Mouse (Mus musculus): ENCODE measurements around the gene Ercc4.

Ercc4 gene

DNA sequence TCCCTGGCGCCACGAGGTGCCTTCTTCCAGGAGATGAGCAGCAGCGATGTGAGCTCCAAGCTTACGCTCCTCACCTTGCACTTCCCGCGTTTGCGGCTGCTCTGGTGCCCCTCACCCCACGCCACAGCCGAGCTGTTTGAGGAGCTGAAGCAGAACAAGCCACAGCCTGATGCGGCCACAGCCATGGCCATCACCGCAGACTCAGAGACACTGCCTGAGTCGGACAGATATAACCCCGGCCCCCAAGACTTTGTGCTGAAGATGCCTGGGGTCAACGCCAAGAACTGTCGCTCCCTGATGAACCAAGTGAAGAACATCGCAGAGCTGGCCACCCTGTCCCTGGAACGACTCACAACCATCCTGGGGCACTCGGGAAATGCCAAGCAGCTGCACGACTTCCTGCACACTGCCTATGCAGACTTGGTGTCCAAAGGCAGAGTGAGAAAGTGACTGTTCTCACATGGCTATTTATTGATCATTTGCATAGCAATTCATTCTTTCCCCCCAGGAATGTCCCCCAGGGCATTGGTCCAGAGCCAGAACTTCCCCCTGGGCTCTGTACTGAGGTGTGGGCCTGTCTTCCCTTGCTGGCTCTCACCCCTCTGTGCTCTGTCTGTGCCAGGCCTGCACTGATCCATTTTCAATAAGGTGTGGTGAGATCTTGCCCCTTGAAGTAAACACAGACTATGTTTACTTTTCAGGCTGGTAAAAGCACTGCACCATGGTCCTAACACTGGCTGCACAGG lies 38.5 kb downstream of the Ercc4 start:
- no peak for DNase-seq (ENCODE audit: low read depth, low spot score)

DNA sequence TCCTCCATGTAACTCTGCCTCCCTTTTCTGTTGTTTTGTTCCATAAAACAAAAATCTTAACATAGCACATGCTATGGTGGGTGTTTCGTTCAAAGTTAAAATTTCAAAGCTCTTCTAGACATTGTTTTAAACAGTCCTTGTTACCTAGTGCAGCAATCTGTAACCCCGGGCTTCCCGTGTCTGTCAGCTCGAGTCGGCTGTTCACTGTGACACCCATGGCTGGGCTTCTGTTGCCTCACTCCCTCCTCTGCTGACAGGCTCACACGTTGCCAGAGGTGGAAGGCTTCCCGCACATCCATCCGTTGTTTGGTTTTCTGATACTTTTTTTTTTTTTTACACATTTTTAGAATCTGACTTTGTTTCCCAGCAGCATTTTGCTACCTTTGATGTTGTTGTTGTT lies 40.5 kb downstream of the Ercc4 start:
- no peak for DNase-seq (ENCODE audit: low read depth, low spot score)

GRCm38 (mm10) chr16:13150790-13151189 lies 41.3 kb downstream of the Ercc4 start:
- no peak for DNase-seq (ENCODE audit: low read depth, low spot score)

DNA sequence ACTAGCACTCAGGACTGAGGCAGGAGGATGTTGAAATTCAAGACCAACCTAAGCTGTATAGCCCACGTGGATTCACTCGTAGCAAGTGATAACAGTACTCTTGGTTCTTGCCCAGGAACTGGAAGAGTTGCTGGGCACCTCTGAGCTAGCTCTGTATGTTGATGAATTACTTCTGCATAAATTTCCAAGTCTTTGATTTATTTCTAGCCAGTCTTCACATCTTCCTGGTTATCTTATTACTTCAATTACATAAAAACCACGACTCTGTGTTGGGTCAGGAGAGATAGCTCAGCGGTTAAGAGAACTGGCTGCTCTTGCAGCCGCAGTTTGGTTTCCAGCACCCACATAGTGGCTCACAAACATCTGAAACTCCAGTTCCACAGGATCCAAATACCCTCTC lies 43.0 kb downstream of the Ercc4 start:
- DNase-seq (ENCODE audit: low read depth, low spot score): no peak

GRCm38 (mm10) chr16:13153215-13153614 lies 43.7 kb downstream of the Ercc4 start:
- no peak for DNase-seq (ENCODE audit: low read depth, low spot score)

DNA sequence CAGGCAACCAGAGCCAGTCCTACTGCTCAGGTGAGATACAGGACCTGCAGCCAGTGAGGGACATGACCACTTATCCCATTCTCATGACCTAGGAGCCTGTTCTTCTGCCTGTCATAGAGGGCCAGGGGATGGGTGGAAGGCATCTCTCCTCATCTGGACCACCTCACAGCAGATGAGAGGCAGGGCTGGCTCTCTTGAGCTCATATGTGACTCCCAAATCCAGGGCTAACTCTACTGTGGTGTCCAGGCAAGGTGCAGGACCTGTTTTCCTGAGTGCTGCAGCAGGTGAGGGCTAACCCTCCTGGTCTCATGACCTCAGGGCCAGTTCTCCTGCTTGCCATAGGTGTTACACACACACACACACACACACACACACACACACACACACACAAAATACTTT lies 44.9 kb downstream of the Ercc4 start:
- DNase-seq (ENCODE audit: low read depth, low spot score): no peak

DNA sequence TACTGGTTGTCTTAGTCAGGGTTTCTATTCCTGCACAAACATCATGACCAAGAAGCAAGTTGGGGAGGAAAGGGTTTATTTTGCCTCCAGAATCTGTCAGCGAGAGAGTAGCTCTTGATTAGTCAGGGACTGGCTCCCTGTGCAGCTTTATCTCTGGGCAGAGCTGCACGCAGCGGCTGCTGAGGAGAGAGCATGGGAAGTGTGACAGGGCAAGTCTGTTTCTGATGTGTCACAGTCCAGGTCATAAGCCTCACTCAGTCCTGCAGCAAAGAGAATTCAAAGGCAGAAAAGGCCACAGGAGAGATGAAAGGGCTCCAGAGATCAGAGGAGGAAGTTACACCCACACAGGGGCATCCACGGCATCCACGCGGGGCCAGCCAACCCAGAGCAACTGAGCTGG lies 47.8 kb downstream of the Ercc4 start:
- no peak for DNase-seq (ENCODE audit: low read depth, low spot score)

DNA sequence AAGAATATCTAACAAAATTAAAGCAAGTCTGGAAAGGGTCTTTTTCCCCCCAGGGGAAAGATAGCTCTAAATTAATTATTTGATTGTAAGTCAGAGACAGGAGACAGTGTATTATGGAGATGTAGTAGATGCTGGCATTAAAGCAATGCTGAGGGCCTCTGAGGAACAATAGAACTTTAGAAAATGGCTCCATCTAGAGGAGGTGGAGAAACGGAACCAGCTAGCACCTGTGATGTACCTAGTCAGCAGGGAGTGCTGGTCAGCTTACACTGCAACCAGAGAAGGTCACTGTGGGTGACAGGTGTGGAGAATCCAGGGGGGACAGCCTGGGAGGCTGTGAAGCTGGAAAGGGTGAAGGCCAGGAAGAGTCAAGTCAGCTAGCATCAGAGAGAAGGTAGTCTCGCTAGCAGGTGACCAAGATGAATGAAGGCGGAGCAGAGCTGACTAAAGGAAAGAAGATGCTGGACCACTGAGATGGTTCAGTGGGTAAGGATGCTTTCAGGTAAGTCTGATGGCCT lies 48.7 kb downstream of the Ercc4 start:
- DNase-seq (ENCODE audit: low read depth, low spot score): no peak

DNA sequence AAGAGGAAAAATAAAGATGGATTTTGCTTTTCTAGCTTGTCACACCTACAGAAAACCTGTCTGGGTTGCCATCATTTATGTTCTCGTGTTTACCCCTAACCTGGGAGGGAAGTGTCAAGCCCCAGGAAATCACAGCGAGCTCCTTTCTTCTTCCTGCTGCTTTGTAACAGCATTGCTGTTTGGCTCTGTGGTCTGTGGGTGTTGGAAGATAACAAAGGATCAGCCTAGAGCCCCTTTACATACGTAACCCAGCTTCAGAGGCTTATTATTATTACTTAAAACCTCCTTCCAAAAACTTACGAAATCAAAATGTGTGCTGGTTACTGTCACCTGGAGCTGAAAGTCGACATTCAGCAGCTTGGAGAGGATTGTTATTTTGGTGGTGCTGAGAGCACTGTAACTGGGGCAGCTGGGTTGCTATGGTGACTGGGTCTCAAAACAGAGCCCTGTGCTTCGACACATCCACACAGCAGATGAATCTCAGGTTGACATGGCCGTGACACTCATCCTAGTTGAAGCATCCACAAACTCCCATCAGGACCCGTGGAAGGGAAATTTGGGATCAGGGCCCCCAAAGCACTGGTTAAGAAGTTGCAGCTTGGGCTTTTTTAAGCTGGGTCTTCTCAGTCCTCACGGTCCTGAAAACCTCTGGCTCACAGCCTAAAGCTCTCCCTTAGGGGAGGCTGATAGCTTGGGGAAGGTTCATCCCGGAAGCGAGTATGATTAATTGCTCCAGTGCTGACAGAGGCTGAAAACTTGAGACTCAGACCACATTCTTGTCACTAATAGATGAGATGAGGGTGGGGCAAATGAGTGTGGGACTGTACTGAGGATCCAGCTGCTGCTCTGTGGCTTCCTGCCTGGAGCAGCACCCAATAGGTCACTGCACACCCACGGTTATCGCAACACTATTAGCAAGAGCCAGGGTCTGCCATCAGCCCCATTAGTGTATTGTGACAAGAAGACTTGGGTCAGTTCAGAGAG lies 49.7 kb downstream of the Ercc4 start:
- DNase-seq (ENCODE audit: low read depth, low spot score): no peak

DNA sequence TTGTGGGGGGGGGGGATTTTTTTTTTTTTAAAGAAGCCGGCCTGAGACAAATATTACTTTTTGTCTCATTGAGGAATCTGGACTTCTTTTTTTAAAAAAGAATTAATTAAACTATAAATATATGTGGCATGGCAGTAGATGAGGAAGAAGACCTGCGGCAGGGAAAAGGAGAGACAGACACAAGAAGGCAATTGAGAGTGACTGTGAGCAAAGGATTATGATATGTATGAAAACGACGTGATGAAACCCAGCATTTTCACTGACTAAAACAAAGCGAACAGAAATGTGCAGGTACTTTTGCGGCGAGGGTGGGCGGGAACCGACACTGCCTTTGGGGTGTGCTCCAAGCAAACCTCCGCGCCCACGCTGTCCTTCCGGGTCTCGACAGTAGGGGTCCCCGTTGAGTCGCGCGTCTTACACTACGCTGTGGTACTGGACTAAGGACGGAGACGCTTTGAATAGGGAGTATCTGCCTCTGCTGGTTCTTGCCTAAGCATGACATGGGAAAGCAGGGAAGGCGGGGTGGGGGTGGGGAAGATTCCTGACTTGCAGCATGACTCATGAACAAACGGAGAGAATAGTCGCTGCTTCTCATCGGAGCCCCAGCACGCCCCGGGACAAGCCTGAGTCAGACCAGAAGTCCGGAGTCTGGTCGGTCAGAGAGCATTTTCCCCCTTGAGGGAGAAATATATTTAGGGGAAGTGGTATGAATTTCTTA lies 50.6 kb downstream of the Ercc4 start:
- DNase-seq (ENCODE audit: low read depth, low spot score): no peak

DNA sequence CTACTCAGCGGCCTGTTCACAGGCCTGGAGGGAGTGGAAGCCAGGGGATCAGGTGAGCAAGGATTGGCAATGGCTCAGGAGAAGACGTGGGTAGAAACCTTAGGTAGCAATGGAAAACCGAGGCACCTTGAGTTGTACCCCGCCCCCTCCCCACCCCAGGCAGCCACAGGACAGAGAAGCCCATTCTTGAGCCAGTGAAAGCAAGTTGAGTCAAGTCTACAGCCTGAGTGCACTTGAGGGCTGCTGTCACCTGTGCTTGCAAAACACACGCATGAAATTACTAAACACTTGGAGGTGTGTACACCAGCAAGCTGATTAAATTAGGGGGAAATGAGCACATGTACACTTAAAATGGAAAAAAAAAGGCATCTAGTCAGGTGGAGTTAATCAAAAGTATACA lies 52.0 kb downstream of the Ercc4 start:
- no peak for DNase-seq (ENCODE audit: low read depth, low spot score)

DNA sequence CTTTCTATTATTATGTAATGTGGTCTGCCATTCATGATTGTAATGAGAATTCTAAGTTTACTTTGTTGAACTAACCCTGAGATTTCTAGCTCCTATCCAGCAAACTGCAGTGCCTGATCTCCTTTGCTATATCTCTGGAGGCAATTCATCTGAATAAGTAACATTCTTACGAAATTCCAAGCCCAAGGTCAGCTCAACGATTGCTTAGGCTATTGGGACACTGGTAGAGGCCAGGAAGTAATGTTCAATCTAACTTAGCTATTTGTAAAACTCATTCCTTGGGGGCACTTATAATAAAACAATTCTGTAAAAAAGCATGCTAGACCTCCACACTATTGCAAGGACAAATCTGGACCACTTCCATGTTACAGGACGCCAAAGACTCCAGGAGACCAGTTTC lies 58.2 kb downstream of the Ercc4 start:
- no peak for DNase-seq (ENCODE audit: low read depth, low spot score)

DNA sequence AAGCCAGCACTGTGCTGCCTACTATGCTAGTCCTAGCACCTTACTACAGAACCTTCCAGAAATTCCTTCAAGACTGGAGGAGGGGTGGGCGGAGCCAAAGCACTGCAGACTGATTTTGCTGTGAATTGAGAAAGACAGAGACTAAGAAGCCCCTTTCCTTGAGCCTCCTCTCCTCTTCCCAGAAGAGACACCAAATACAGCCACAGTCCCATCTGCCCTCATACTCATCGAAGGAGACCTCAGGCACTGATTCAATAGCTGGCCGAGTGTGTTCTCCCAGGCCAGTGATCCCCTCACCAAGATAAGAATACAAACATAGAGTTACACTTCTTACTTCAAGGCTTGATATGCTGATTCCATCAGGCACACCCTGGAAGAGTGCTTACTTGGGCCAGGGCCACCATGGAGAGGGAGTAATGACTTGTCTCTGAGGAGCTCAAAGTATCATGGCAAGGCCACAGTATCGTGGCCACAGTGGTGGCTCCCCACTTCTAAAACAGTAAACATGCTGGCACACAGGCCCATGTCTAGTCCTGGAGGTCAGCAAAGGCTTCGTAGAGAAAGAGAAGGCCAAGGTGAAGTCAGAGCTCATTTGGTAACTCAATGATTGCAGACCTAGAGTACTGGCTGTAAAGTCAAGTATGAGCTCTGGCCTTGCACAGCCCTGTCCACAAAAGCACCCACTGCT lies 63.7 kb downstream of the Ercc4 start:
- DNase-seq (ENCODE audit: low read depth, low spot score): no peak

DNA sequence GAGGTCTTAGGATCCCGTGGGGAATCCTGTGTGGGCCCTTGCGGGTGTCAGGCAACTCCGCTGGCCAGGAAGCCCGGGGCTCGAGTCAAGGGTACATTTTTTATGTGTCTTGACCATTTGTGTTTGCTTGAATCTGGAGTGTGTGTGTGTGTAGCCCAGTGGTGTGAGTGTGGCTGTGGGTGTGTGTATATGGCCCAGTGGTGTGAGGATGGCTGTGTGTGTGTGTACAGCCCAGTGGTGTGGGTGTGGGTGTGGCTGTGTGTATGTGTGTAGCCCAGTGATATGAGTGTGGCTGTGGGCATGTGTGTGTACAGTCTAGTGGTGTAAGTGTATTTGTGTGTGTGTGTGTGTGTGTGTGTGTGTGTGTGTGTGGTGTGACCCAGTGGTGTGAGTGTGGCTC lies 73.0 kb downstream of the Ercc4 start:
- no peak for DNase-seq (ENCODE audit: low read depth, low spot score)

GRCm38 (mm10) chr16:13183182-13183742 lies 73.8 kb downstream of the Ercc4 start:
- no peak for DNase-seq (ENCODE audit: low read depth, low spot score)

DNA sequence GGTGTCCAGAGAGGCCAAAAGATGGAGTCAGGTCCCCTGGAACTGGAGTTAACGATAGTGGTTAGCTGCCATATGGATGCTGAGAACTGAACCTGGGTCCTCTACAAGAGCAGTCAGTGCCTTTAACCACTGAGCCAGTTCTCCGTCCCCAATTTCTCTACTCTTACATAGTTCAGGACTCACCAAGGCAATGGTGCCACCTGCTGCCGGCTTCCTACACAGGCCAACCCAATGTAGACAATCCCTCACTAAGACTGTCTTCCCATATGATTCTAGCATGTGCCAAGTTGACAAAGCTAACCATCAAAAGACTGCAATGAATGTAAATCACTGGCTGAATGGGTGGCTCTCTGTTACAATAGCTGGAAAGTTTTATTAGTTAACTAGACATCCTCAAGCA lies 74.9 kb downstream of the Ercc4 start:
- no peak for DNase-seq (ENCODE audit: low read depth, low spot score)

- DNase-seq (ENCODE audit: low read depth, low spot score): no peak
Measured at GRCm38 (mm10) chr16:13189430-13190107, 80.1 kb downstream of the Ercc4 start.

- no peak for DNase-seq (ENCODE audit: low read depth, low spot score)
Measured at GRCm38 (mm10) chr16:13190471-13190870, 81.0 kb downstream of the Ercc4 start.

GRCm38 (mm10) chr16:13191166-13191565 lies 81.7 kb downstream of the Ercc4 start:
- DNase-seq (ENCODE audit: low read depth, low spot score): no peak

GRCm38 (mm10) chr16:13193663-13194071 lies 84.2 kb downstream of the Ercc4 start:
- no peak for DNase-seq (ENCODE audit: low read depth, low spot score)
